Mouse (Mus musculus) CH12.LX (cell line): ENCODE measurements at regions not wholly inside any gene's neighbourhood (a gene's known extent, or its start where the extent isn't known, plus 50 kb on each side); places are given as distances from the start of the nearest gene placed in this dataset.

Source experiments
- CTCF ChIP-seq, 2 experiments: IDR thresholded peaks in 1 of 2; conservative IDR thresholded peaks in 1 of 2; 2 replicates each; pipeline ENCODE4 v1.5.1; 2011 to 2012; ENCODE audit warnings: low read depth in 2 of 2, low read length in 2 of 2, improper control_type of control experiment in 1 of 2, inconsistent platforms in 1 of 2, mild to moderate bottlenecking in 1 of 2, moderate library complexity in 1 of 2
- EP300 ChIP-seq: IDR thresholded peaks from 2 replicates; pipeline ENCODE4 v1.6.1; 2011; ENCODE audit warnings: low read length, improper control_type of control experiment
- ETS1 ChIP-seq: conservative IDR thresholded peaks from 2 replicates; pipeline ENCODE4 v1.6.1; 2012; ENCODE audit warnings: low read depth, mild to moderate bottlenecking, inconsistent platforms, low read length, improper control_type of control experiment, moderate library complexity
- MAX ChIP-seq: IDR thresholded peaks from 2 replicates; pipeline ENCODE4 v1.6.1; 2011; ENCODE audit warnings: low read length, improper control_type of control experiment
- MAZ ChIP-seq: IDR thresholded peaks from 2 replicates; pipeline ENCODE4 v1.6.1; 2012; ENCODE audit warnings: low read depth, mild to moderate bottlenecking, inconsistent platforms, low read length, improper control_type of control experiment, moderate library complexity
- MYC ChIP-seq: IDR thresholded peaks from 2 replicates; pipeline ENCODE4 v1.6.1; 2011; ENCODE audit warnings: low read depth, mild to moderate bottlenecking, improper control_type of control experiment, low read length
- NRF1 ChIP-seq: IDR thresholded peaks from 2 replicates; pipeline ENCODE4 v1.6.1; 2014; ENCODE audit warnings: low read depth, mild to moderate bottlenecking, inconsistent platforms, low read length, improper control_type of control experiment, moderate library complexity
- PAX5 ChIP-seq: IDR thresholded peaks from 2 replicates; pipeline ENCODE4 v1.6.1; 2012; ENCODE audit warnings: low read length, inconsistent platforms, mixed read lengths
- POLR2A ChIP-seq: IDR thresholded peaks from 2 replicates; pipeline ENCODE4 v1.6.1; 2011; ENCODE audit warnings: low read depth, mild to moderate bottlenecking, improper control_type of control experiment, low read length
- POLR2AphosphoS2 ChIP-seq: IDR thresholded peaks from 2 replicates; pipeline ENCODE4 v1.6.1; 2011; ENCODE audit warnings: low read depth, low read length, improper control_type of control experiment
- RAD21 ChIP-seq: IDR thresholded peaks from 2 replicates; pipeline ENCODE4 v1.6.1; 2011; ENCODE audit warnings: low read depth, mild to moderate bottlenecking, low read length, improper control_type of control experiment, moderate library complexity
- ZKSCAN1 ChIP-seq: IDR thresholded peaks from 2 replicates; pipeline ENCODE4 v1.6.1; 2012; ENCODE audit warnings: low read depth, inconsistent platforms, low read length, improper control_type of control experiment, borderline replicate concordance
- ZNF384 ChIP-seq: IDR thresholded peaks from 2 replicates; pipeline ENCODE4 v1.6.1; 2012; ENCODE audit warnings: low read depth, low read length, improper control_type of control experiment, inconsistent platforms

- TF ChIP-seq CTCF (conservative IDR thresholded peaks at IDR 0.05 in 1 of 2, IDR thresholded peaks at IDR 0.05 in 1 of 2; ENCODE audit: low read depth in 2 of 2, low read length in 2 of 2), result no peak
- TF ChIP-seq ETS1, result no peak
- no peak for TF ChIP-seq ZNF384
- no peak for TF ChIP-seq MAX
- no peak for TF ChIP-seq MYC
- TF ChIP-seq POLR2A, result no peak
- TF ChIP-seq MAZ, result no peak
- TF ChIP-seq NRF1, result no peak
- no peak for TF ChIP-seq PAX5
- no peak for TF ChIP-seq POLR2AphosphoS2
- TF ChIP-seq ZKSCAN1, result no peak
- TF ChIP-seq RAD21, result no peak
- TF ChIP-seq EP300, result no peak
Observed at GRCm38 (mm10) chr8:127859036-127859435, 499.4 kb upstream of the Nrp1 start.
